Mouse (Mus musculus) heart, adult 8-10 months (tissue): ENCODE data around the gene Bcar1. TPM values are rescaled to one million over a fixed set of nuclear protein-coding genes. Genes with fewer than 3 reads are reported as not detected.

ENCODE experiments used
- DNase-seq: peaks from one replicate; pipeline ENCODE4 v3.0.0; 2022; ENCODE audit warnings: low spot score
- total RNA-seq, 4 experiments: library from RNA; stranded (reverse); gene quantifications; 2 replicates each; pipeline ENCODE4 v1.2.4; 2022

Gene Bcar1
- total RNA-seq, 4 experiments from 2014 or later, result 18.5 to 21.8 (median 19.5) TPM

GRCm38 (mm10) chr8:111716603-111717487 is 26.8 kb downstream of the Bcar1 start:
- peak; percentile 79 for DNase-seq

GRCm38 (mm10) chr8:111715514-111715913 is 28.1 kb downstream of the Bcar1 start:
- no peak for DNase-seq

- no peak for DNase-seq
Observed at GRCm38 (mm10) chr8:111714295-111714694, 29.3 kb downstream of the Bcar1 start.

- DNase-seq, result no peak
Observed at GRCm38 (mm10) chr8:111713817-111714216, 29.8 kb downstream of the Bcar1 start.

GRCm38 (mm10) chr8:111713291-111713690 is 30.3 kb downstream of the Bcar1 start:
- DNase-seq, result no peak

- no peak for DNase-seq
Observed at GRCm38 (mm10) chr8:111712588-111712987, 31.0 kb downstream of the Bcar1 start.

- no peak for DNase-seq
Observed at GRCm38 (mm10) chr8:111712135-111712534, 31.5 kb downstream of the Bcar1 start.

- no peak for DNase-seq
Observed at GRCm38 (mm10) chr8:111710777-111711485, 32.7 kb downstream of the Bcar1 start.

- DNase-seq, result no peak
Observed at GRCm38 (mm10) chr8:111709223-111709622, 34.4 kb downstream of the Bcar1 start.

GRCm38 (mm10) chr8:111708265-111708664 is 35.3 kb downstream of the Bcar1 start:
- no peak for DNase-seq

GRCm38 (mm10) chr8:111705699-111706098 is 37.9 kb downstream of the Bcar1 start:
- DNase-seq, result no peak

- no peak for DNase-seq
Observed at GRCm38 (mm10) chr8:111705222-111705621, 38.4 kb downstream of the Bcar1 start.

- DNase-seq, result no peak
Observed at GRCm38 (mm10) chr8:111704585-111704984, 39.0 kb downstream of the Bcar1 start.

- no peak for DNase-seq
Observed at GRCm38 (mm10) chr8:111701380-111701779, 42.2 kb downstream of the Bcar1 start.

- no peak for DNase-seq
Observed at GRCm38 (mm10) chr8:111700740-111701139, 42.9 kb downstream of the Bcar1 start.

GRCm38 (mm10) chr8:111700201-111700600 is 43.4 kb downstream of the Bcar1 start:
- DNase-seq, result no peak

- no peak for DNase-seq
Observed at GRCm38 (mm10) chr8:111699035-111699434, 44.6 kb downstream of the Bcar1 start.

- DNase-seq, result no peak
Observed at GRCm38 (mm10) chr8:111697655-111698054, 46.0 kb downstream of the Bcar1 start.

- no peak for DNase-seq
Observed at GRCm38 (mm10) chr8:111695441-111695840, 48.2 kb downstream of the Bcar1 start.

GRCm38 (mm10) chr8:111693261-111693741 is 50.3 kb downstream of the Bcar1 start:
- DNase-seq, result no peak

GRCm38 (mm10) chr8:111690960-111691445 is 52.6 kb downstream of the Bcar1 start, which contains the start of gene Ctrb1:
Gene Ctrb1 (minus strand): TSS chr8:111691010.
- DNase-seq, result no peak

GRCm38 (mm10) chr8:111686881-111687280 is 56.7 kb downstream of the Bcar1 start:
- DNase-seq, result no peak
